Mouse (Mus musculus) embryonic facial prominence, embryonic 15.5 days (tissue): ENCODE measurements at regions not wholly inside any gene's neighbourhood (a gene's known extent, or its start where the extent isn't known, plus 50 kb on each side); places are given as distances from the start of the nearest gene placed in this dataset.

Experiments used
- ATAC-seq: fragments of 200-750 bp; cut with Nextera tagmentation; 2 replicates; pipeline ENCODE4 v1.8.0; 2017; ENCODE audit warnings: low read depth, moderate TSS enrichment; ENCODE audit not compliant: insufficient number of reproducible peaks, low FRiP score, low TSS enrichment
- H3K27ac ChIP-seq: fragments of 300-500 bp; sonication (generic); replicated peaks from 2 replicates; pipeline ENCODE4 v1.5.1; 2015; ENCODE audit warnings: mild to moderate bottlenecking, inconsistent platforms
- H3K27me3 ChIP-seq: fragments of 300-500 bp; sonication (generic); 2 replicates; pipeline ENCODE4 v1.6.1; 2015; ENCODE audit warnings: inconsistent platforms
- H3K36me3 ChIP-seq: fragments of 300-500 bp; sonication (generic); 2 replicates; pipeline ENCODE4 v1.6.1; 2015; ENCODE audit warnings: mild to moderate bottlenecking, inconsistent platforms
- H3K4me1 ChIP-seq: fragments of 300-500 bp; sonication (generic); 2 replicates; pipeline ENCODE4 v1.6.1; 2015; ENCODE audit warnings: inconsistent platforms
- H3K4me2 ChIP-seq: fragments of 300-500 bp; sonication (generic); replicated peaks from 2 replicates; pipeline ENCODE4 v1.6.1; 2015; ENCODE audit warnings: mild to moderate bottlenecking, inconsistent platforms
- H3K4me3 ChIP-seq: fragments of 300-500 bp; sonication (generic); replicated peaks from 2 replicates; pipeline ENCODE4 v1.5.1; 2015; ENCODE audit warnings: mild to moderate bottlenecking, inconsistent platforms
- H3K9ac ChIP-seq: fragments of 300-500 bp; sonication (generic); 2 replicates; pipeline ENCODE4 v1.6.1; 2015; ENCODE audit warnings: inconsistent platforms
- H3K9me3 ChIP-seq: fragments of 300-500 bp; sonication (generic); replicated peaks from 2 replicates; pipeline ENCODE4 v1.6.1; 2016; ENCODE audit warnings: inconsistent platforms
- WGBS: fragments of 180-500 bp; shearing (Covaris S2); methylation state at CpG from one replicate; pipeline ENCODE4 v1.1.7; 2015; 5-methylcytosine and 5-hydroxymethylcytosine counted together

GRCm38 (mm10) chr4:125339056-125339455 lies 151.4 kb upstream of the Grik3 start:
- 61% methylated on average over 2 of the region's 2 CpGs for WGBS
- Histone ChIP-seq H3K4me3 (no peak overlapping the region), H3K36me3 (no peaks in the 10 kb centered on the region), H3K27me3 (no peaks in the 10 kb centered on the region), H3K4me1 (no peaks in the 10 kb centered on the region), H3K9me3 (no peaks in the 10 kb centered on the region), H3K9ac (no peak overlapping the region), H3K4me2 (no peak overlapping the region), H3K27ac (no peak overlapping the region)
- ATAC-seq = no peak

GRCm38 (mm10) chr4:125328806-125329205 lies 161.7 kb upstream of the Grik3 start:
- no peaks in the 10 kb centered on the region for H3K4me1 ChIP-seq
- WGBS = 20% methylated on average over 3 of the region's 3 CpGs
- H3K9me3 ChIP-seq = no peaks in the 10 kb centered on the region
- no peak overlapping the region for H3K4me3 ChIP-seq
- H3K36me3 ChIP-seq = no peaks in the 10 kb centered on the region
- H3K9ac ChIP-seq = no peak overlapping the region
- no peaks in the 10 kb centered on the region; the same call in 1 of the 2 replicates for H3K27me3 ChIP-seq
- ATAC-seq = no peak
- H3K4me2 ChIP-seq = no peak overlapping the region
- no peak overlapping the region for H3K27ac ChIP-seq

GRCm38 (mm10) chr4:125324495-125324894 lies 166.0 kb upstream of the Grik3 start:
- Histone ChIP-seq H3K36me3 (no peaks in the 10 kb centered on the region), H3K4me1 (no peaks in the 10 kb centered on the region), H3K4me3 (no peak overlapping the region), H3K9me3 (no peaks in the 10 kb centered on the region), H3K27ac (no peak overlapping the region), H3K9ac (no peak overlapping the region), H3K4me2 (no peak overlapping the region), H3K27me3 (no peaks in the 10 kb centered on the region; the same call in 1 of the 2 replicates)
- no peak for ATAC-seq
- 69% methylated on average over 3 of the region's 3 CpGs for WGBS

- peaks cover 6% of the 10 kb centered on the region for H3K27me3 ChIP-seq
- 19% methylated on average over 5 of the region's 5 CpGs for WGBS
- H3K36me3 ChIP-seq = no peaks in the 10 kb centered on the region
- H3K4me1 ChIP-seq = no peaks in the 10 kb centered on the region
- H3K4me2 ChIP-seq = no peak overlapping the region
- no peak overlapping the region for H3K9ac ChIP-seq
- H3K27ac ChIP-seq = no peak overlapping the region
- H3K4me3 ChIP-seq = no peak overlapping the region
- no peak for ATAC-seq
- H3K9me3 ChIP-seq = no peaks in the 10 kb centered on the region
These were observed 171.2 kb upstream of the Grik3 start for GRCm38 (mm10) chr4:125319343-125319742.

- Histone ChIP-seq H3K9ac (no peak overlapping the region), H3K27me3 (peaks cover 13% of the 10 kb centered on the region), H3K4me3 (no peak overlapping the region), H3K27ac (no peak overlapping the region), H3K4me1 (no peaks in the 10 kb centered on the region), H3K4me2 (no peak overlapping the region), H3K9me3 (no peaks in the 10 kb centered on the region), H3K36me3 (no peaks in the 10 kb centered on the region)
- no peak for ATAC-seq
- 51% methylated on average over 8 of the region's 8 CpGs for WGBS
These were observed 172.2 kb upstream of the Grik3 start for GRCm38 (mm10) chr4:125318293-125318692.

- no peak overlapping the region for H3K27ac ChIP-seq
- ATAC-seq = no peak
- 73% methylated on average over 3 of the region's 3 CpGs for WGBS
- H3K4me3 ChIP-seq = no peak overlapping the region
- no peaks in the 10 kb centered on the region for H3K4me1 ChIP-seq
- no peak overlapping the region for H3K9ac ChIP-seq
- H3K9me3 ChIP-seq = no peaks in the 10 kb centered on the region
- H3K4me2 ChIP-seq = no peak overlapping the region
- peaks cover 19% of the 10 kb centered on the region for H3K27me3 ChIP-seq
- H3K36me3 ChIP-seq = no peaks in the 10 kb centered on the region
These were observed 173.6 kb upstream of the Grik3 start for GRCm38 (mm10) chr4:125316876-125317275.

- Histone ChIP-seq H3K9me3 (no peaks in the 10 kb centered on the region), H3K4me3 (no peak overlapping the region), H3K4me2 (no peak overlapping the region), H3K4me1 (no peaks in the 10 kb centered on the region), H3K9ac (no peak overlapping the region), H3K27me3 (peaks cover 19% of the 10 kb centered on the region), H3K36me3 (no peaks in the 10 kb centered on the region), H3K27ac (no peak overlapping the region)
- WGBS = 33% methylated on average over 6 of the region's 6 CpGs
- no peak for ATAC-seq
These were observed 174.7 kb upstream of the Grik3 start for GRCm38 (mm10) chr4:125315818-125316217.

- Histone ChIP-seq H3K4me2 (no peak overlapping the region), H3K27ac (no peak overlapping the region), H3K36me3 (no peaks in the 10 kb centered on the region), H3K9ac (no peak overlapping the region), H3K9me3 (no peaks in the 10 kb centered on the region), H3K27me3 (peaks cover 16% of the 10 kb centered on the region), H3K4me3 (no peak overlapping the region), H3K4me1 (no peaks in the 10 kb centered on the region)
- ATAC-seq = no peak
- WGBS = 77% methylated on average over 3 of the region's 3 CpGs
These were observed 176.6 kb upstream of the Grik3 start for GRCm38 (mm10) chr4:125313892-125314291.

- H3K36me3 ChIP-seq = no peaks in the 10 kb centered on the region
- H3K4me1 ChIP-seq = no peaks in the 10 kb centered on the region
- H3K4me3 ChIP-seq = no peak overlapping the region
- no peak for ATAC-seq
- H3K9me3 ChIP-seq = no peaks in the 10 kb centered on the region
- H3K9ac ChIP-seq = no peak overlapping the region
- 4% methylated on average over 11 of the region's 11 CpGs for WGBS
- H3K27ac ChIP-seq = no peak overlapping the region
- peaks cover 14% of the 10 kb centered on the region; the same call in 1 of the 2 replicates for H3K27me3 ChIP-seq
- no peak overlapping the region for H3K4me2 ChIP-seq
These were observed 177.2 kb upstream of the Grik3 start for GRCm38 (mm10) chr4:125313252-125313651.

- H3K9ac ChIP-seq = no peak overlapping the region
- ATAC-seq = no peak
- 37% methylated on average over 8 of the region's 8 CpGs for WGBS
- peaks cover 5% of the 10 kb centered on the region; the same call in 1 of the 2 replicates for H3K27me3 ChIP-seq
- H3K9me3 ChIP-seq = no peaks in the 10 kb centered on the region
- no peaks in the 10 kb centered on the region for H3K36me3 ChIP-seq
- H3K4me1 ChIP-seq = no peaks in the 10 kb centered on the region
- H3K27ac ChIP-seq = no peak overlapping the region
- H3K4me3 ChIP-seq = no peak overlapping the region
- H3K4me2 ChIP-seq = no peak overlapping the region
These were observed 180.5 kb upstream of the Zc3h12a start for GRCm38 (mm10) chr4:125308171-125308570.

- WGBS = 73% methylated on average over 6 of the region's 6 CpGs
These were observed 178.1 kb upstream of the Zc3h12a start for GRCm38 (mm10) chr4:125305766-125306165.

GRCm38 (mm10) chr4:125302660-125303059 lies 175.0 kb upstream of the Zc3h12a start:
- H3K36me3 ChIP-seq = no peaks in the 10 kb centered on the region
- no peak overlapping the region for H3K4me3 ChIP-seq
- no peak overlapping the region for H3K27ac ChIP-seq
- no peaks in the 10 kb centered on the region for H3K9me3 ChIP-seq
- ATAC-seq = no peak
- H3K4me2 ChIP-seq = no peak overlapping the region
- WGBS = 63% methylated on average over 7 of the region's 7 CpGs
- no peaks in the 10 kb centered on the region for H3K27me3 ChIP-seq
- no peak overlapping the region for H3K9ac ChIP-seq
- no peaks in the 10 kb centered on the region for H3K4me1 ChIP-seq

More at GRCm38 (mm10) chr4:125305766-125306165, 178.1 kb upstream of the Zc3h12a start:
- ATAC-seq = no peak
- H3K9ac ChIP-seq = no peak overlapping the region
- H3K36me3 ChIP-seq = no peaks in the 10 kb centered on the region
- H3K27ac ChIP-seq = no peak overlapping the region
- H3K4me3 ChIP-seq = no peak overlapping the region
- no peaks in the 10 kb centered on the region for H3K4me1 ChIP-seq
- no peaks in the 10 kb centered on the region for H3K27me3 ChIP-seq
- H3K9me3 ChIP-seq = no peaks in the 10 kb centered on the region
- no peak overlapping the region for H3K4me2 ChIP-seq
